Mouse (Mus musculus): ENCODE results near the gene Bpifc. TPM values are rescaled to one million over a fixed set of nuclear protein-coding genes. Genes with fewer than 3 reads are reported as not detected.

The Bpifc gene
- total RNA-seq, 1 experiment from 2014 or later = 5.7 TPM

DNA sequence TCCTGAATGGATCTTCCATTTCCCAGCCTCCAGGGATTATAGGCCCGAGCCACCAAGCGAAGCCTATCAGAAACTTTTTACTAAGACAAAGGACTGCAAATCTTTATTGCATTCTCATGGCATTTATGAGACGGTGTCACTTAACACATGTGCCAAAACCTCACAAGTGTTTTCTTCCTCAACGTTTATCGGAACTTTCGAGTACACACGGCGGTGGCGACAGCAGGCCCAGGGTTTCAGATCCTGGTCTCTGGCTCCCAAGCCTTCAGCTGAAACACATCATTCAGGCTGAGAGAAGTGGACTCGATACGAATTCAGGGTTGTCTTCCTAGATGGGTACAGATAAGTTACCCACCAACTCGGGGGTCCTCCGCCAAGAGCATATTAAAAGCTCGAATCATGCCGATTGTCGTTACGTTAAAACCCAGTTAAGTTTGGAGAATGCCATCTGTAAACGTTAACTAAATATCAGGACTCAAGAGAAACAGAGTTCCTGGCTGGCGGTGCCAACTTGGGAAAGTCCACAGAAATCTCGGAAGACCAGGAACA is 54.8 kb downstream of the Bpifc start:
- ATAC-seq (replicated peaks; ENCODE audit: low read depth, poor library complexity, severe bottlenecking) = peak; percentile 47

DNA sequence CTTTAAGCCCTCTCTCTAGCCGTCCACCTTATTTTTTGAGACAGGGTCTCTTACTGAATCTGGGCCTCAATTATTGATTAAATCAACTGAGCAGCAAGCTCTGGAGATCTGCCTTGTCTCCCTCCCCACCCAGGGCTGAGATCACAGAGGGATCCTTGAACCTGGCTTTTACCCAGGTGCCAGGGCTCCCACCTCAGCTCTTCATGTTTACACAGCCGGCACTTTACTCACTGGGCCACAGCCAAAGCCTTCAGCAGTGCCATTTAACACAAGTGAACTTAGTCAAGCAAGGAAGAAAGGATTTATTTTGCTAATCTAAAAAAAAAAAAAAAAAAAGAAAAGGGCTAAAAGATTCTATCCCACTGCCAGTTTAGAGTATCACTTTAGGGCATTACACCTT is 57.3 kb downstream of the Bpifc start:
- no peak for ATAC-seq (replicated peaks; ENCODE audit: low read depth, poor library complexity, severe bottlenecking)

DNA sequence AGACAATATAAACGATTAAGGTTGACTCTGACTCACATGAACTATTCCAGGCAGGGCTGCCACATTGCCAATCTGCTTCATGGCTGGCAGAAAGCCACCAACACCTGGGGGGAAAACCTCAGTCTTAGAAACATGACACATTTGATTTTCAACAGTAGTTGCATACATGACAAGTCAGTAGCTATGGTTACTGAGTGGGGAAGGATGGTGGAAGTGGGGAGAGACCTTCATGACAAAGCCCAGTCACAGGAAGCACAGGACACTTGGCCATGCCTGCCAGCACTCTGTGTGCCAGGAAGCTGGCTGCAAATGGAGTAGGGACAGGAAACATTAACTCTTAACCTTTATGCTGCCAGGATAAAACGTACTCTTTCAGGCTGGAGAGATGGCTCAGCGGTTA is 58.3 kb downstream of the Bpifc start:
- no peak for ATAC-seq (replicated peaks; ENCODE audit: low read depth, poor library complexity, severe bottlenecking)

DNA sequence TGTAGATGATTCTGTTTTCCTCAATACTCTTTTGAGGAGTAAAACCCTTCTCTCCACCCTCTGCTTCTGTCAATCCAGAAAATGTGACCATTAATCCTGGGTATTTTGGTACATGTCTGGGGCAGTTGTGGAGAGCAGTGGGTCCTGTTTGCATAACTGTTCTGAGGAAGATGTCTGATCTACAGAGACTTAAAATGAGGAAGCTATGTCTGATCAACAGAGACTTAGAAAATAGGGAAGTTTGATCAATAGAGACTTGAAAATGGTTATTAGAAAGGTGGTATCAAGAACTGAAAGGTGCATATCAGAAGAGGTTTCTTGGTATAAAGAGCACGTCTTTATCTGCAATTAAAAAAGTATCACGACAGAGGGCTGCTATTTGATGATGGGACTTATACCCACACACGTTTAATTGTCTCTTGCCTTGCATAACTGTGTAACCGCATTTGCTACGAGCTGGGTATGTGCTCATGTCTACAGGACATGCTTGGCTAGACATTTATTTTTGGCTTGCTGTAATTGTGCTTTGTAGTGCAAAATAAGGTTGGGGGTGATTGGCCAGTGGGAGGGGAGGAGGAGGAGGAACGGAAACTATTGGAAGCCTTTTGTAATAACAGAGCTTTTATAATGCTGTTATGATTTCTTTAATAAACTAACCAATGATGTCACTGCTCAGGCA is 59.8 kb downstream of the Bpifc start:
- ATAC-seq (replicated peaks; ENCODE audit: low read depth, poor library complexity, severe bottlenecking) = peak; percentile 65

- ATAC-seq (replicated peaks; ENCODE audit: low read depth, poor library complexity, severe bottlenecking) = no peak
Observed at GRCm38 (mm10) chr10:85948483-85949196, 63.1 kb downstream of the Bpifc start.

- ATAC-seq (replicated peaks; ENCODE audit: low read depth, poor library complexity, severe bottlenecking) = no peak
Observed at GRCm38 (mm10) chr10:85936280-85936965, 75.3 kb downstream of the Bpifc start.

DNA sequence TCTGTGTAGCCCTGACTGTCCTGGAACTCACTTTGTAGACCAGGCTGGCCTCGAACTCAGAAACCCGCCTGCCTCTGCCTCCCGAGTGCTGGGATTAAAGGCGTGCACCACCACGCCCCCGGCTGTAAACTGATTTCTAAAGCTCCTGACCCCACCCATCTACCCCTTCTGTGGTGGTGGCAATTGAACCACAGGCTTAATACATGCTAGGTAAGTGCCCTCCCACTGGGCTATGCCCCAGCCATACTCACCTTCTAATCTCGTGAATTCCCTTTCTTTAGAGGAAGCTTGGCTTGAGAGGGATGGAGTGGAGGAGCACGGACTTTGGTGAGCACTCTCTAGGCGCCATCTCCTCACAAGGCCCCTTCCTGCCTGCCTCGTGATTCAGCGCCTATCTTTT is 81.7 kb downstream of the Bpifc start:
- no peak for ATAC-seq (replicated peaks; ENCODE audit: low read depth, poor library complexity, severe bottlenecking)

GRCm38 (mm10) chr10:85929208-85929591 is 82.5 kb downstream of the Bpifc start:
- ATAC-seq (replicated peaks; ENCODE audit: low read depth, poor library complexity, severe bottlenecking) = no peak

DNA sequence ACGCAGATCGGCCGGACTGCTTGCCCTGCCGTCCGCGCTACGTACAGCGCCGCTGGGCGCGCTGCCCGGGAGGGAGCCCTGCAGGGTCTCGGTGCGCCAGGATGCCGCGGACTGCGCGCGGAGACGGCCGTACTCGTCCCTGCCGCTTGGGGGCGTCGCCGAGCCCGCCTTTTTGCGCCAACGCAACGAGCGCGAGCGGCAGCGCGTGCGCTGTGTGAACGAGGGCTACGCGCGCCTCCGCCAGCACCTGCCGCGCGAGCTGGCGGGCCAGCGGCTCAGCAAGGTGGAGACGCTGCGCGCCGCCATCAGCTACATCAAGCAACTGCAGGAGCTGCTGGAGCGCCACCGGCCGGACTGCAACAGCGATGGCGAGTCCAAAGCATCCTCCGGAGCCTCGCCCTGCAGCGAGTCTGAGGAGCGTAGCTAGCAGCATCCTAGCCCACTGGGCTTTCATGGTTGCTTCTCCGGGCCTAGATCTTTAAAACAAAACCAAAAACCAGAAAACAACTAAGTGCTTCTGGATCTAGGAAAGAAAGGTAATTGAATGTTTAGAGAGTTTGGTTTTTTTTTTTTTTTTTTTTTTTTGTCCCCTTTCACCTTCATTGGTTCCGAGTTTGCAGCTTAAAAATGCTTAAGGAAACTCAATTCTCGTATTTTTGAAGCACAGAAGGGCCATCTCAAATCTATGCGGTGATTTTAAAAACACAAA is 83.0 kb downstream of the Bpifc start:
- ATAC-seq (replicated peaks; ENCODE audit: low read depth, poor library complexity, severe bottlenecking) = peak; percentile 69

DNA sequence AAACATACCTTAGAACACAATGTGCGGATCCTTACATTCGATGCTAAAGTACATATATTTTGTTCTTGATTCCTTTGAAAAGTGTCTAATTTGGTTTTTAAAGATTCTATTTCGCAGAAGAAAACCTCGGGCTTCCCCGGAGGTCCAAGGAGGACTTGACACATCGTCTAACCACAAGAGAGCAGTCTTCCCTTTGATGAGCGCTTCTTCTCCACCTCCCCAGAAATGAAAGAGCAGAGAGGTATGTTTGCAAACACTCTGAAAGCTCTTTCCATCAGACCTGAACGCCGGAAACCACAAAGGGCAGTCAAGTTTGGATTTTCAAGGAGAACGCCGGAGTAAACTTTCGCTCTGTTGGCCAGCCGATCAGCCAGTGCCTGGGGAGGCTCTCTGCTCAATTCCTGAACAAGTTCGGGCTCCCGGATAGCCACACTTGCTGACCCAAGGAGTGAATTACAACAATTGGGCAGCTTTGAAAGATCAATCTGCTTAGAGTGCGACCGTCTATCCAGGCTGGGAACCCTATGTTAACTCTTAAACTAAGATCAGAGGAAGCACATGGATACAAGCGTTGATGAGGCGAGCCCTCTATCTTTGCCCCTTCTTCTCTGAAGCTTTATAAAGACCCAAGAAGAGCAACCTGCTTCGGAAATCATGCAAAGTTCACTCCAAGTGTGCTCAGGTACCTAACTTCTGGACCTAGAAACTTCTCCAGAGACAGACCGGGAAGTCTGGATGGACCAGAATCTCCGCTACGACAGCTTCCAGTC is 83.8 kb downstream of the Bpifc start, which contains the start of gene Ascl4:
Gene Ascl4 (plus strand): TSS at position 6 of the 770 bp plus-strand sequence.
- ATAC-seq (replicated peaks; ENCODE audit: low read depth, poor library complexity, severe bottlenecking) = peak; percentile 30; the same call in 1 of the 2 replicates

GRCm38 (mm10) chr10:85916498-85917309 is 95.0 kb downstream of the Bpifc start, which contains the start of gene Prdm4:
Gene Prdm4, minus strand, starts transcription at chr10:85917142.
- peak; percentile 99 for ATAC-seq (replicated peaks; ENCODE audit: low read depth, poor library complexity, severe bottlenecking)

Other genes starting within 250 kb of the Bpifc start
- 72.1 and 72.7 TPM in 2 replicates for gene Pwp1, start 182.4 kb downstream of the Bpifc start, total RNA-seq (2017)
- gene Prdm4, start 94.8 kb downstream of the Bpifc start, total RNA-seq (2017) = 32.5 and 37.2 TPM in 2 replicates
- gene Ascl4, start 84.2 kb downstream of the Bpifc start, total RNA-seq (2017) = not detected in 2 replicates
- 176 and 191 TPM in 2 replicates for gene Rtcb, start 54.1 kb downstream of the Bpifc start, total RNA-seq (2017)
- 26.0 and 38.1 TPM in 2 replicates for gene Fbxo7, start 10.1 kb upstream of the Bpifc start, total RNA-seq (2017)

All from common myeloid progenitor, adult 5-6 weeks (primary cell).